Mouse (Mus musculus) forebrain, embryonic 15.5 days (tissue): ENCODE data around the gene Tpst2. TPM values are rescaled to one million over a fixed set of nuclear protein-coding genes. Genes with fewer than 3 reads are reported as not detected.

Source experiments
- ATAC-seq: fragments of 200-750 bp; cut with Nextera tagmentation; replicated peaks from 2 replicates; pipeline ENCODE4 v1.8.0; 2017; ENCODE audit warnings: mild to moderate bottlenecking, moderate TSS enrichment, moderate library complexity
- H3K27ac ChIP-seq: fragments of 300-500 bp; sonication (generic); replicated peaks from 2 replicates; pipeline ENCODE4 v1.5.1; 2015; ENCODE audit warnings: mild to moderate bottlenecking, inconsistent platforms
- H3K27me3 ChIP-seq: fragments of 300-500 bp; sonication (generic); 2 replicates; pipeline ENCODE4 v1.6.1; 2015; ENCODE audit warnings: inconsistent platforms
- H3K36me3 ChIP-seq: fragments of 300-500 bp; sonication (generic); 2 replicates; pipeline ENCODE4 v1.6.1; 2015; ENCODE audit warnings: mild to moderate bottlenecking, inconsistent platforms
- H3K4me1 ChIP-seq: fragments of 300-500 bp; sonication (generic); 2 replicates; pipeline ENCODE4 v1.6.1; 2015; ENCODE audit warnings: inconsistent platforms
- H3K4me2 ChIP-seq: fragments of 300-500 bp; sonication (generic); replicated peaks from 2 replicates; pipeline ENCODE4 v1.6.1; 2015; ENCODE audit warnings: mild to moderate bottlenecking, inconsistent platforms
- H3K4me3 ChIP-seq: fragments of 300-500 bp; sonication (generic); 2 replicates; pipeline ENCODE4 v1.5.1; 2015; ENCODE audit warnings: mild to moderate bottlenecking, inconsistent platforms
- H3K9ac ChIP-seq: fragments of 300-500 bp; sonication (generic); replicated peaks from 2 replicates; pipeline ENCODE4 v1.6.1; 2015; ENCODE audit warnings: mild to moderate bottlenecking, inconsistent platforms
- H3K9me3 ChIP-seq: fragments of 300-500 bp; sonication (generic); 2 replicates; pipeline ENCODE4 v1.6.1; 2016; ENCODE audit warnings: inconsistent platforms
- WGBS: fragments of 180-500 bp; shearing (Covaris S2); methylation state at CpG from one replicate; pipeline ENCODE4 v1.1.7; 2015; ENCODE audit warnings: mixed read lengths; 5-methylcytosine and 5-hydroxymethylcytosine counted together
- polyA plus RNA-seq: library from polyadenylated mRNA; unstranded; fragments of >200 nt; fragmentation: Nextera tagmentation; extraction: Ambion mirVana; gene quantifications from 2 replicates; pipeline ENCODE4 v1.2.1, GENCODE M21; 2015

The Tpst2 gene
- polyA plus RNA-seq, 1 experiment from 2014 or later = 29.5 TPM

- no peak overlapping the region for H3K4me3 ChIP-seq
- no peaks in the 10 kb centered on the region for H3K9me3 ChIP-seq
- ATAC-seq = no peak
- WGBS = 90% methylated on average over 3 of the region's 3 CpGs
- no peaks in the 10 kb centered on the region for H3K27me3 ChIP-seq
- no peak overlapping the region for H3K27ac ChIP-seq
- no peak overlapping the region for H3K9ac ChIP-seq
- no peaks in the 10 kb centered on the region for H3K36me3 ChIP-seq
- no peak overlapping the region for H3K4me2 ChIP-seq
- H3K4me1 ChIP-seq = peaks cover 21% of the 10 kb centered on the region
These were observed 18.6 kb upstream of the Tpst2 start for GRCm38 (mm10) chr5:112257896-112258295.

GRCm38 (mm10) chr5:112259862-112260650 lies 16.4 kb upstream of the Tpst2 start:
- H3K9me3 ChIP-seq = no peaks in the 10 kb centered on the region
- 89% methylated on average over 16 of the region's 16 CpGs for WGBS
- H3K4me1 ChIP-seq = peaks cover 9% of the 10 kb centered on the region
- no peaks in the 10 kb centered on the region for H3K36me3 ChIP-seq
- no peak for ATAC-seq
- H3K4me3 ChIP-seq = no peak overlapping the region
- no peak overlapping the region for H3K9ac ChIP-seq
- no peak overlapping the region for H3K27ac ChIP-seq
- H3K4me2 ChIP-seq = no peak overlapping the region
- no peaks in the 10 kb centered on the region for H3K27me3 ChIP-seq

GRCm38 (mm10) chr5:112260818-112261217 lies 15.7 kb upstream of the Tpst2 start:
- no peak for ATAC-seq
- 0 out of 2 replicates have a peak, but pooled peaks cover 4% of the 10 kb centered on the region for H3K4me1 ChIP-seq

GRCm38 (mm10) chr5:112264099-112264498 lies 12.4 kb upstream of the Tpst2 start:
- Histone ChIP-seq H3K4me2 (no peak overlapping the region), H3K4me1 (0 out of 2 replicates have a peak, but pooled peaks cover 3% of the 10 kb centered on the region), H3K9ac (no peak overlapping the region), H3K9me3 (no peaks in the 10 kb centered on the region), H3K4me3 (no peak overlapping the region), H3K36me3 (no peaks in the 10 kb centered on the region), H3K27ac (no peak overlapping the region), H3K27me3 (no peaks in the 10 kb centered on the region)
- ATAC-seq = no peak
- 86% methylated on average over 7 of the region's 7 CpGs for WGBS

More at GRCm38 (mm10) chr5:112260818-112261217, 15.7 kb upstream of the Tpst2 start:
- Histone ChIP-seq H3K27me3 (no peaks in the 10 kb centered on the region), H3K4me3 (no peak overlapping the region), H3K9me3 (no peaks in the 10 kb centered on the region), H3K36me3 (no peaks in the 10 kb centered on the region), H3K27ac (no peak overlapping the region), H3K4me2 (no peak overlapping the region), H3K9ac (no peak overlapping the region)
- 77% methylated on average over 3 of the region's 3 CpGs for WGBS

GRCm38 (mm10) chr5:112265110-112265509 lies 11.4 kb upstream of the Tpst2 start:
- H3K4me3 ChIP-seq = no peak overlapping the region
- 81% methylated on average over 5 of the region's 5 CpGs for WGBS
- no peak for ATAC-seq
- H3K27me3 ChIP-seq = no peaks in the 10 kb centered on the region
- no peaks in the 10 kb centered on the region for H3K9me3 ChIP-seq
- H3K4me1 ChIP-seq = 0 out of 2 replicates have a peak, but pooled peaks cover 3% of the 10 kb centered on the region
- no peak overlapping the region for H3K9ac ChIP-seq
- no peak overlapping the region for H3K4me2 ChIP-seq
- no peak overlapping the region for H3K27ac ChIP-seq
- H3K36me3 ChIP-seq = no peaks in the 10 kb centered on the region

- Histone ChIP-seq H3K27ac (no peak overlapping the region), H3K4me3 (no peak overlapping the region), H3K27me3 (no peaks in the 10 kb centered on the region), H3K4me1 (0 out of 2 replicates have a peak, but pooled peaks cover 3% of the 10 kb centered on the region), H3K9me3 (no peaks in the 10 kb centered on the region), H3K36me3 (no peaks in the 10 kb centered on the region), H3K9ac (no peak overlapping the region), H3K4me2 (no peak overlapping the region)
- no peak for ATAC-seq
- 9% methylated on average over 10 of the region's 10 CpGs for WGBS
These were observed 11.0 kb upstream of the Tpst2 start for GRCm38 (mm10) chr5:112265515-112265914.

GRCm38 (mm10) chr5:112266011-112266777 lies 10.3 kb upstream of the Tpst2 start:
- Histone ChIP-seq H3K27me3 (no peaks in the 10 kb centered on the region), H3K27ac (no peak overlapping the region), H3K4me3 (no peak overlapping the region), H3K9me3 (no peaks in the 10 kb centered on the region), H3K4me2 (no peak overlapping the region), H3K36me3 (no peaks in the 10 kb centered on the region), H3K9ac (no peak overlapping the region), H3K4me1 (peaks cover 8% of the 10 kb centered on the region)
- WGBS = 69% methylated on average over 9 of the region's 9 CpGs
- no peak for ATAC-seq

- WGBS = 37% methylated on average over 24 of the region's 24 CpGs
- H3K9ac ChIP-seq = no peak overlapping the region
- no peak for ATAC-seq
- H3K4me3 ChIP-seq = no peak overlapping the region
- peak overlapping the region; percentile 20 for H3K27ac ChIP-seq
- H3K27me3 ChIP-seq = no peaks in the 10 kb centered on the region
- H3K4me2 ChIP-seq = no peak overlapping the region
- no peaks in the 10 kb centered on the region for H3K36me3 ChIP-seq
- H3K9me3 ChIP-seq = no peaks in the 10 kb centered on the region
- peaks cover 12% of the 10 kb centered on the region for H3K4me1 ChIP-seq
These were observed 5.5 kb upstream of the Tpst2 start for GRCm38 (mm10) chr5:112270764-112271541.

GRCm38 (mm10) chr5:112272934-112273333 lies 3.6 kb upstream of the Tpst2 start:
- Histone ChIP-seq H3K36me3 (no peaks in the 10 kb centered on the region), H3K9ac (no peak overlapping the region), H3K27me3 (no peaks in the 10 kb centered on the region), H3K4me3 (no peak overlapping the region), H3K27ac (no peak overlapping the region), H3K4me1 (peaks cover 22% of the 10 kb centered on the region), H3K4me2 (no peak overlapping the region), H3K9me3 (no peaks in the 10 kb centered on the region)
- ATAC-seq = no peak
- 90% methylated on average over 2 of the region's 2 CpGs for WGBS

GRCm38 (mm10) chr5:112273746-112274463 lies 2.6 kb upstream of the Tpst2 start:
- H3K27ac ChIP-seq = no peak overlapping the region
- no peaks in the 10 kb centered on the region for H3K9me3 ChIP-seq
- no peaks in the 10 kb centered on the region for H3K36me3 ChIP-seq
- no peak overlapping the region for H3K9ac ChIP-seq
- H3K4me2 ChIP-seq = no peak overlapping the region
- peaks cover 25% of the 10 kb centered on the region for H3K4me1 ChIP-seq
- ATAC-seq = no peak
- 54% methylated on average over 2 of the region's 2 CpGs for WGBS
- H3K4me3 ChIP-seq = no peak overlapping the region
- no peaks in the 10 kb centered on the region for H3K27me3 ChIP-seq

- 56% methylated on average over 4 of the region's 4 CpGs for whole genome bisulfite sequencing
- Histone ChIP-seq H3K9me3 (no peaks in the 10 kb centered on the region), H3K9ac (no peak overlapping the region), H3K27me3 (no peaks in the 10 kb centered on the region), H3K4me1 (peaks cover 25% of the 10 kb centered on the region), H3K27ac (no peak overlapping the region), H3K36me3 (no peaks in the 10 kb centered on the region), H3K4me2 (peak overlapping the region; percentile 41), H3K4me3 (peak overlapping the region; percentile 54)
- no peak for ATAC-seq
These were observed 1.3 kb upstream of the Tpst2 start for GRCm38 (mm10) chr5:112275021-112275804.
